Mouse (Mus musculus) mesoderm, embryonic 11.5 days (tissue): ENCODE measurements around the gene Olfr110.
"Not testable (repeated sequence)": the region's sequence is repeated elsewhere in the genome, so short reads cannot be mapped to it uniquely, and the experiment has no call there.

Source experiments
- DNase-seq: peaks from one replicate; pipeline ENCODE4 v3.0.0-alpha.2; 2012; ENCODE audit warnings: low read depth, low spot score

Olfr110 gene

DNA sequence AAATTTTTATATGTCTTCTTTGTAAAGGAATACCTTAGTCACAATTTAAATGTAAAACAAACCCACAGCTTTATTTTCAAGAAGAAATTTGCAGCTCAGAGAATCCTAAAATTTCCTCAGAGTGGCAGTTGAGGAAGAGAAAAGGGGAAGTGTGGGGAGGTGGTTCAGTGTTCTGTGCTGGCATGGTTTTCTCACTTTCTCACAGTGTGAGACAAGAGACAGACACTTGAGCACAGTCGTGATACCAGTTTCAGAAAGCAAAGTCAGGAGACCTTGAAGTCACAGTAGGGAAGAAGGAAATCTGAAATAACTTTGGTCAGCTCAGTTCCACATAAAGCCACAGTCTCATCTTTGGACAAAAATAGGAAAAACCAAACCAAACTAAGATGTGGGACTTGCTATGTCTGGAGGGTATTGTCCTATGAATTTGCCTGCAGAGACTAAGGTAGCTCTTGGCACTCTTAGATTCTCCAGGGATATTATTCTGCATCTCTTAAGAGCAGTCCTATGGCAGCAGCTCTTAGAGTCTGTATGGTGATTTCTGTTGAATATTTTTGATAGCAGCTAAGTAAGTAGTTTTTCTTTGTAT lies at the start of gene Olfr110:
TSS of gene Olfr110 (plus strand) at position 539 of the 589 bp plus-strand sequence.
- no peak for DNase-seq

DNA sequence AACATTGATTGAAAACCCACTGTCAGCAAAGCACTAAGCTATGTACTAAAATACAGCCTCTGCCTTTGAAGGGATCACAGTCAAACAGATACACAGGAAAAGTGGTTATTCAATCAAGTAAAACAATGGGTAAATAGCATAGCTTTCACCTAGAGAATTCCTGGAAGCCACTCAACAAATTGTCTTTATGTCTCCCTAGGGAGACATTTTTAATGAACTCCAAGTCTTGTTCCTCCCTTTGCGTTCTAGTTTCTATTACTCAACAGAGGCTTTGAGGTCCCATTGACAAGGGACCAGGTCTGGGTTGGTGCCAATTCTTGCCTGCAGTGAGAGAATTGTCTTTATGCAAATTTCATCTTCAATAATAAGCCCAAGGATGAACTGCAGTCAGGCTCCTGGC lies 47.1 kb upstream of the Olfr110 start, which contains the start of gene Olfr108:
TSS of gene Olfr108 (plus strand) at position 301 of the 400 bp plus-strand sequence.
- DNase-seq: no peak

DNA sequence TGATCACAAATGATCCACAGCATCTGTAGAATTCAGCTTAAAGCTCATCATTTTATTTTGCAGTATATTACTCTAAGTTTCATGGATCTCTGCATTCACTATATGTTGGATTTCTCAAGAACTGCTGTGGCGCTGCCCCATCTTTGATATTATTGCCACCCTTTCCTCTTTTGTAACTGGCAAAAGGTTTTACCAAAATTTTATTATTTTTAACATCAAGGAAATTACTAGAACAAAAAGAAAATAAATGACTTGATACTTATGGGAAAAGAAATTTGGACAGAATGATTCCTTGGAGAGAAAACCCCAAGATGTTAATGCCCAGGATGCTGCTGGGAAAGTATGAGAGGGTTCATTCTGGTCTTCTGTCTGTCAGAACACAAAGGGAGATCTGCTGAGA lies 33.7 kb upstream of the Olfr110 start, which contains the start of gene Olfr109:
TSS of gene Olfr109 (plus strand) at position 301 of the 400 bp plus-strand sequence.
- DNase-seq: no peak

DNA sequence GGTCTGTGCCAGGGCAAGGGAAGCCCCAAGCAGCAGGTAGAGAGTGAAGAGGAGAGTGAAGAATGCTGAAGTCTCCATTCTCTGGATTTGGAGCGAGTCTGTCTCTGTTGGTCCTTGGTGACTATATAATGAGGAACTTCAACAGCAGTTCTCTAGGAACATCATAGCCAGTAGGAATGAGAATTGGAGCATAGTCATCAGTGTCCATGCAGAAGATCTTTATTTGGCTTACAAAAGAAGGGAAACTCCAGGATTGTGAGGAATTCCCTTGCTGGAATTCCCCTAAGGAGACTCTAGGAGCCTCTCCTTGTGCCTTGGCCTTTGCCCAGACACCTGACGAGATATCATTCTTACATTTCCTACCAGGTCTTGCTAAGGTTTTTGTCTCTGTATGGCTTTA lies 8.8 kb upstream of the Olfr110 start, which contains the start of gene H2-M2:
TSS of gene H2-M2 (minus strand) at position 101 of the 400 bp plus-strand sequence.
- no peak for DNase-seq

DNA sequence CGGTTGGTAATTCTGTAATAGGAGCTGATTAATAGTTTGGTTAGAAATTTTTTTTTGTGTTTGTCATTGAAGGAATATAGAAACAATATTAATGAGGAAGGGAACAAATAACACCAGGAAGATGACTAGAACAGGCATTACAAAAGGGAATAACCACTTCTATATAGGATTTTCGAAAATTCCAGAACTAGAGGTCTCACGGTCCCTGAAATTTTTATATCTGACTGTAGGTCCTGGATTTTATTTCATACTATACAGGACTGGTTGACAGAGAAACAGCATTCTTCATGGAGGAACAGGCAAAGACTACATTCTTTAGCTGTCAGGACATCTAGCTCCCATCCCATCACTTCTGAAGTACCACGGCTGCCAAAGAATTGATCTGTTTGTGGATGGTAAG lies 15.5 kb downstream of the Olfr110 start, which contains the start of gene Olfr111:
TSS of gene Olfr111 (plus strand) at position 301 of the 400 bp plus-strand sequence.
- DNase-seq: no peak

DNA sequence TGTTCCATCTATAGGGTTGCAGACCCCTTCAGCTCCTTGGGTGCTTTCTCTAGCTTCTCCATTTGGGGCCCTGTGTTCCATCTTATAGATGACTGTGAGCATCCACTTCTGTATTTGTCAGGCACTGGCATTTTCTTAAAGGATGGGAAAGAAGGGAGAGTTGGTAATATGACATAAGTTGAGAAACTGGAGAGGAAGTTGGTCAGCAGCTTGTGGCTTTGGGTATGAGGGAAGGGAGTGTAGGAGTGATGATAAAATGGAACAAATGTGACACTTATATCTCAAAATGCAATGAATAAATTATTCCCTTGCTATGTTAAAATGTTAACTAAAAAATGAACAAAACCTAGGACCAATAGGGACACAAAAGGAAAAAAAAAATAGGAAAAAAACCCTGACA lies 32.3 kb downstream of the Olfr110 start:
- DNase-seq: not testable (repeated sequence)

DNA sequence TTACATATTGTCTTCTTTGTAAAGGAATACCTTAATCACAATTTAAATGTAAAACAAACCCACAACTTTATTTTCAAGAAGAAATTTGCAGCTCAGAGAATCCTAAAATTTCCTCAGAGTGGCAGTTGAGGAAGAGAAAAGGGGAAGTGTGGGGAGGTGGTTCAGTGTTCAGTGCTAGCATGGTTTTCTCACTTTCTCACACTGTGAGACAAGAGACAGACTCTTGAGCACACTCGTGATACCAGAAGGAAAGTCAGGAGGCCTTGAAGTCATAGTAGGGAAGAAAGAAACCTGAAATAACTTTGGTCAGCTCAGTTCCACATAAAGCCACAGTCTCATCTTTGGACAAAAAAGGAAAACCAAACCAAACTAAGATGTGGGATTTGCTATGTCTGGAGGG lies 33.2 kb downstream of the Olfr110 start:
- not testable (repeated sequence) for DNase-seq

DNA sequence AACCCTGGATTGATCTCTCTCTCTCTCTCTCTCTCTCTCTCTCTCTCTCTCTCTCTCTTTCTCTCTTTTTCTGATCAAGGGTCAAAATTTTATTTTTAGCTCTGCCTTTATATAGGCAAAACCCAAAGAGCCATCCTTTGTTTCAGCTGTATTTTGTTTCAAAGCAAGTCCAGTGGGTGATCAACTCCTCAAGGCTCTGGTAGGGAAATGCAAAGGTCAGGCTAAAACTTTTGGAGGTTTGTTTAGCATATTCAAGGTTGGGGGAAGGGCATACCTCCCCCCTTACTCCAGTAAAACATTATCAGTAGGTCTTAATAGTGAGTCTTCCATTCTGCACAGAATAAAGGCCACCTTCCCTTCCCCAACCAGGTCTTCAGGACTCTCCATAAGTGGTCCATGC lies 42.9 kb downstream of the Olfr110 start:
- no peak for DNase-seq

DNA sequence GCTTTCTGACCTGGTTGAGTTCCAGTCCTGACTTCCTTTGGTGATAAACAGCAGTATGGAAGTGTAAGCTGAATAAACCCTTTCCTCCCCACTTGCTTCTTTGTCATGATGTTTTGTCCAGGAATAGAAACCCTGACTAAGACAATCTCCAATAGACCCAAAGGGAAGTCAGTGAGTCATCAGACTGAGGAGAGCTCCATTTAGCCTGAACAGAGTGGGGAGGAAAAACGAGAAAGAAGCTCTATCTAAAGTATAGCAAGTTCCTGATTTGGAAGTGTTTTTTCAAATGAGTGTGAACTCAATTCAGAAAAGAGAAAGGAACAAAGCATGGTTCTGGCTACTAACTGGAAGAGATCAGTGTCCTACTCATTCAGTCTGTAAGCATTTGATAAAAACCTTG lies 46.1 kb downstream of the Olfr110 start:
- DNase-seq: not testable (repeated sequence)

DNA sequence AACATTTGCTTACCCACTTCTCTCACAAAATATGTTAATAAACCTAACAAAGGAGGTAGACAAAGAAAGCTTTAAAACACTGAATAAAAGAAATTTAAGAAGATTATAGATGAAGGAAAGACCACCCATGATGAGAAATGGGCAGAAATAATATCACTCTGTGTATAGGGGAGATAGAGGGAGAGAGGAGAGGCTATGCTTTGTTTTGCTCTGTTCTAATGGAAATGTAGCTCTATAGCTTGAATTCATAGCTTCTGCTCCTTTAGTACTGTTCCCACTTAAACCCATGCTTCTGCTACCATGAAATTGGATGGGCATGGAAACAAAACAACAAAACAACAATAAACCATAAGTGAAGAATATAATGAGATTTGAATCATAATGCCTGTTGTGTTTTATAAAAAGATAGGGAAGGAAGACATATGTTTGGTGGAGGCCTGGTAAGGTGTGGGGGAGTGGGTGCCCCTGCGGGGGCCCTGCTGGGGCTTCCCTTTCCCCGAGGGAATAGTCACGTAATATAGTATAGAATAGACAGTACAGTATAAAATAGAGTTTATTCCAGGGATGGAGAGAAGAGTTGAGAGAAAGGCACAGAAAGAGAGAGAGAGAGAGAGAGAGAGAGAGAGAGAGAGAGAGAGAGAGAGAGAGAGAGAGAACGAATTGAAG lies 49.3 kb downstream of the Olfr110 start:
- DNase-seq: no peak

DNA sequence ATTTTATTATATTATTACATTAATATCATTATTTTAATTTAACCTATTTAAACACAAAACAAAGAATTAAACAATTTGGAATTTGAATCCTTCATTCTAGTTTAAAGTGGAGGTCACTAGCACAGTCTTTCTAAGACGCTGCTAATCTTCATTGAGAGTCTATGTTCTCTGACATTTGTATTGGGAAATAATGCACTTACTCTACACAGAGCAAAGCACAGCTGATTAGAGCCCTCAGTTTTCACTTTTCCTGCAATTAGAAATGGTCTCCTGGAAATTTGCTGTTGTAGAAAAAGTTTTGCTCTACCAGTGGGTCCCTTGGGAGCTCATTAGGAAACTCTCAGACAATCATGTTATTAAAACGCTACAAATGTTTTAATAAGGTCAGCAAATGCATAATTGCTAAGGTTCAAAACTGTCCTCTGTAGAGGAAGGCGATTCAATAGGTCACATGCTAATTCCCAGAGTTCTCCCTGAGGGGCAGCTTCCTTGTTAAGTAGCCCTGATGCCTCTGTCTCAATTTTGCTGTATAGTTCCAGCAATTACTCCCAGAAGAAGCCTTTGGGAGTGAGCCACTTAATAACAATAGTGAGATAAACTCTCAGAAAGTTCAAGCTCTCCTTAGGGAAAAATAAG lies 51.6 kb downstream of the Olfr110 start:
- no peak for DNase-seq
